Mouse (Mus musculus): Measurements from ENCODE around the gene Olfr937.

Gene Olfr937

DNA sequence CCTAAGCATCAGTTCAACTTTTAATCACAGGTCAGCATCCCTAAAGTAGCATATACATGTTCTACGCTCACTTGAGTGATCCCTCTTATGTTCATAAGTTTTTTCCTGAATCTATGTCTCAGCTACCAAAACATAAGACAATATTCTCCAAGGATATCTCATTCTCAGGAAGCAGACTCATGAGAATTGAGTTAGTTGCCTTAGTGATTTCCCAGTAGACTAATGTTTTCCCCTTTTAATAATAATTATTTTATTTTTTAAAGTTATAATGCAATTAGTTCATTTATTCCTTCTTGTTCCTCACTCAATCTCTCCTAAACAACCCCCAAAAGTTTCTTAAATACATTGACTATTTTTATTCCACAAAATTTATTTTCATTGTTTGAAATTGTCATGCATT lies at the start of gene Olfr937:
TSS of gene Olfr937 (minus strand) at position 101 of the 400 bp plus-strand sequence.
- DNase-seq, result no peak

DNA sequence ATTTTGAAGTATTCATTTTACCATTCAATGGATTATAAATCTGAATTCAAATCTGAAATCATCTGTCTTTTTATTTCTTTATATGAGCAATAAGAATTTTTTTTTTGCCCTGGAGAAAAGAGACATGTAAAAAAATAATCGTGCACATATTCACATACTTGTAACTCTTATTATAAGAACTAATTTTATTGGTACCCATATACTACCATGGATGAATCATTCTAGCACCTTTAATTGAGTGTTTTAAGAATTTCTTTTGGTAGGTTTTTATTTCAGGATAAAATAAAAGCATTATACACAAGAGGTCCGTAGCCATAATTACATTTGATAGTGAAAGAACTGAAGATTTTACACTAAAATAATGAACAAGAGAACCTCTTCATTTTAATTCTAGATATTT lies 14.0 kb upstream of the Olfr937 start, which contains the start of gene Olfr938:
TSS of gene Olfr938 (minus strand) at position 101 of the 400 bp plus-strand sequence.
- no peak for DNase-seq

DNA sequence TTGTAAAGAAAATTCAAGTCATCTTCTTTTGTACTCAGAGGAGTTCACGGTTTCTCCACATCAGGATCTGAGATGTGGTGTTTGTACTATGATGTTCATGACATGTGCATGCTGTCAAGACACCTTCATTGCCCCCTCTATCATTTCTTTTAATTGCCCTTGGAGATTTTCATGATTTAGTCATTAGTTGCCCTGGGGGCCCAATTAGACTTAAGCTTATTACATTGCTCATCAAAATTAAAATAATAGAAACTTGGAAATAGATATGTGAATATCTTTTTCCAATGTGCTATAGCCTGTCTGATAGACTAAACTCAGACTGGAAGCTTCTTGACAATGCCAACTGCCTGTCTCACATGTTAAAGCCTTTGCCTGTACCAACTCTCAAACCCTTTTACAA lies 41.5 kb downstream of the Olfr937 start, which contains the start of gene Olfr146:
TSS of gene Olfr146 (minus strand) at position 101 of the 400 bp plus-strand sequence.
- DNase-seq, result no peak

Data from kidney, adult 18-20 months (tissue).